Mouse (Mus musculus): ENCODE data around the gene Lrg1. TPM values are rescaled to one million over a fixed set of nuclear protein-coding genes. Genes with fewer than 3 reads are reported as not detected.

Lrg1 gene
- total RNA-seq, 2 experiments from 2014 or later: 0.40 to 1.7 TPM

DNA sequence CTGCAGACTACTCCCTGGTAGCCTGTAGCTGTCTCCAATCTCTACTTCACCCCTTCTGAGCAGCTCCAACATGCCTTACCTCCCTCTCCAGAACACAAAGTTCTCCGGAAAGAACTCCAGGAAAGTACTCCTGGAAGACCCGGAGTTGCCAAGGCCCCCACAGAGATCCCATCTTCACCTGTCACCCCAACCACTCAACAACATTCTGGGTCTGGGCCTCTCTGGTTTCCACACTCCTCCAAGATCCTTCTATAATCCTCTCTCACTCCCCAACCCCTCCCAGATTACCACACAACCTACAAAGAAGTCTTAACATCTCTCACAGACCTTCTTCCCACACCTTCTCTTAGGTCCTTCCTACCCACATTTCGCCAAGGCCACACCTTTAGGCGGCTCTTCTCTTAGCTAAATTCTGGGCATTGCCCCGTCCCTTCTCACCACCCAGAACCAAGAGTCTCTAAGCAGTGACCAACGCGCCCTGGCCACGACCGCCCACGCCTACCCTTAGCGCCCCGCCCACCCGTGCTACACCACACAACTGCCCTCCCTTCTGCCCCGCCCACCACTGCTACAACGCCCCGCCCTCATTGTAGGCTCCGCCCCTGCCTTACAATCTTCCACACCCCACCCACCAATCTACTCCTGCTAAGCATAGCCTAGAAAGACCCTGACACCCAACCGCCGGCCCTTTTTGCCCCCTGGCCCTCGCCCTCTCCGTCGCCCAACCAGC lies 47.5 kb downstream of the Lrg1 start:
- DNase-seq: peak; percentile 51 to 64

DNA sequence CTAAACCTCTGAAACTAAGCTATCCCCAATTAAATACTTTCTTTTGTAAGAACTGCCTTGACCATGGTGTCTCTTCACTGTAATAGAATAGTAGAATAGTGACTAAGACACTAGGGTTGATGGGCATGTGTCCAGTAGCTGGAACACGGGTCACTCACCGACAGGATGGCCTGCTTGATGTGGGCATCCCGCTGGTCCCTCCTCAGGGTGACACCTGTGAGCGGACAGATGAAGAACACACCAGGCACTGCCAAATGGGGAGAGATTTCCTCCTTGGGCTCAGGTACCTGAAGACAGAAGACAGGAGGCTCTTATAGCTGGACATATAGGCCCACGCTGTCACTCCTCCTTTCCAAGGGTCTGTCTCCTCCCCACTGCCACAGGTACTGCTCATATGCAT lies 49.6 kb downstream of the Lrg1 start:
- no peak for DNase-seq

DNA sequence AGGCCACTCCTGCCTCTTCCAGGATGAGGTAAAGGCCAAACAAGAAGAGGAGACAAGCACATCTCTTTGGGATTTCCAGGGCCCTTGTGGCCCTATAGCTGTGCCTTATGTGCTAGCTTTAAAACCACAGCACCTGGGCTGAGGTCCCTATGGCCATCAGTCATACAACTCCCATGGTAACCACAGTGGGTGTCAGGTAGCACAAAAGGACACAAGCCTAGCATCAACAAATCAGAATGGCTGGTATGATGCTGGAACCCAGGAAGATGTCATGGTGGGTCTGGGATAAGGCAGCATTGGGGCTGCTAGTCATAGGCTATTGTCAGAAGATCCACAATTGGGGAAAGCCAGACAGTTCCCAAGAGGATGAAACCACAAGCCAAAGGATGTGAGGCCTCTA lies 50.7 kb downstream of the Lrg1 start:
- DNase-seq: no peak

Other genes with a start within 250 kb of the Lrg1 start
- gene Zfp119a, start 243.1 kb downstream of the Lrg1 start, total RNA-seq (2021): 1 to 10 TPM; 6.0 to 6.5 TPM
- 1 to 10 TPM; 8.7 to 9.3 TPM for gene Zfp959, start 229.9 kb downstream of the Lrg1 start, total RNA-seq (2021)
- gene Zfp119b, start 172.5 kb downstream of the Lrg1 start, total RNA-seq (2021): 1 to 10 TPM; 3.4 to 5.4 TPM
- gene Ebi3, start 169.4 kb downstream of the Lrg1 start, total RNA-seq (2021): 1 to 10 TPM; 1.1 to 1.2 TPM
- gene Yju2, start 162.9 kb downstream of the Lrg1 start, total RNA-seq (2021): 10 to 100 TPM; 17.4 to 20.5 TPM
- gene Shd, start 151.5 kb downstream of the Lrg1 start, total RNA-seq (2021): 10 to 100 TPM; 24.4 to 26.8 TPM
- 10 to 100 TPM; 70.1 to 75.8 TPM for gene Fsd1, start 135.5 kb downstream of the Lrg1 start, total RNA-seq (2021)
- gene Stap2, start 116.4 kb downstream of the Lrg1 start, total RNA-seq (2021): 1 to 10 TPM; 2.1 TPM
- gene Mpnd, start 116.3 kb downstream of the Lrg1 start, total RNA-seq (2021): 100 to 1,000 TPM in 1 of 2 experiments, 10 to 100 TPM in 1; 95.5 to 102 TPM
- gene Sh3gl1, start 85.4 kb downstream of the Lrg1 start, total RNA-seq (2021): 10 to 100 TPM; 61.5 to 69.6 TPM
- 1 to 10 TPM; 2.5 to 3.6 TPM for gene Chaf1a, start 81.6 kb downstream of the Lrg1 start, total RNA-seq (2021)
- gene Ubxn6, start 47.0 kb downstream of the Lrg1 start, total RNA-seq (2021): 10 to 100 TPM; 84.6 to 87.3 TPM
- gene Hdgfl2, start 42.4 kb downstream of the Lrg1 start, total RNA-seq (2021): 100 to 1,000 TPM; 115 to 121 TPM
- 1 to 10 TPM; 1.4 to 6.8 TPM for gene Plin4, start 12.2 kb downstream of the Lrg1 start, total RNA-seq (2021)
- gene Plin5, start 4.4 kb downstream of the Lrg1 start, total RNA-seq (2021): under 1 TPM; 0.40 to 0.63 TPM
- 100 to 1,000 TPM; 129 to 138 TPM for gene Sema6b, start 18.3 kb upstream of the Lrg1 start, total RNA-seq (2021)
- 1 to 10 TPM; 5.3 to 7.3 TPM for gene Tnfaip8l1, start 40.5 kb upstream of the Lrg1 start, total RNA-seq (2021)
- gene Mydgf, start 61.9 kb upstream of the Lrg1 start, total RNA-seq (2021): 10 to 100 TPM; 40.9 to 44.0 TPM
- gene Dpp9, start 96.9 kb upstream of the Lrg1 start, total RNA-seq (2021): 10 to 100 TPM; 68.2 to 70.9 TPM
- 10 to 100 TPM; 34.3 to 35.7 TPM for gene Fem1a, start 134.8 kb upstream of the Lrg1 start, total RNA-seq (2021)
- 1 to 10 TPM; 6.1 to 6.7 TPM for gene Ticam1, start 154.8 kb upstream of the Lrg1 start, total RNA-seq (2021)
- 10 to 100 TPM; 10.9 to 15.0 TPM for gene Plin3, start 170.9 kb upstream of the Lrg1 start, total RNA-seq (2021)
- gene Arrdc5, start 178.3 kb upstream of the Lrg1 start, total RNA-seq (2021): not detected
- 1 to 10 TPM; 1.2 to 1.3 TPM for gene Uhrf1, start 181.3 kb upstream of the Lrg1 start, total RNA-seq (2021)
- gene Kdm4b, start 204.1 kb upstream of the Lrg1 start, total RNA-seq (2021): 10 to 100 TPM; 84.3 to 96.2 TPM